Comparison of ENCODE assay signal across 17 mouse cellular contexts in genomic region chr1:124152101-124152500, GRCm38 (mm10).
"Had no signal": no experiment of that assay in that cellular context is flagged by ENCODE, and none has a peak within 500 bp of the region (broad histone marks: within the 10 kb centered on the region; RNA-seq: fewer than 3 reads in every experiment).

No protein-coding gene starts in this region.

- H3K36me3 ChIP-seq: midbrain, embryonic 12.5 days; neural tube, embryonic 13.5 days; neural tube, embryonic 15.5 days; stomach, embryonic 15.5 days had no signal

- ATAC-seq: midbrain, embryonic 16.5 days had no signal

- DNase-seq: lung, adult 18-20 months; lung, embryonic 14.5 days; lung, postnatal 10 days; lung, postnatal 4 days; midbrain, embryonic 14.5 days; retina, postnatal 1 day; right cerebral cortex, adult 18-20 months; thymus, adult 2 months; thymus, postnatal 25 days; thymus, postnatal 4 days had no signal

- H3K4me2 ChIP-seq: lung, embryonic 14.5 days; midbrain, embryonic 12.5 days; neural tube, embryonic 13.5 days; neural tube, embryonic 15.5 days; stomach, embryonic 15.5 days had no signal

- H3K9ac ChIP-seq: lung, embryonic 14.5 days; midbrain, embryonic 12.5 days; neural tube, embryonic 13.5 days; neural tube, embryonic 15.5 days; stomach, embryonic 15.5 days had no signal

- H3K27me3 ChIP-seq: midbrain, embryonic 12.5 days; neural tube, embryonic 13.5 days; neural tube, embryonic 15.5 days; stomach, embryonic 15.5 days had no signal

- H3K4me3 ChIP-seq: midbrain, embryonic 12.5 days; myocyte; neural tube, embryonic 13.5 days; neural tube, embryonic 15.5 days; stomach, embryonic 15.5 days had no signal

- H3K27ac ChIP-seq: midbrain, embryonic 12.5 days; neural tube, embryonic 13.5 days; neural tube, embryonic 15.5 days; stomach, embryonic 15.5 days; stomach, postnatal 0 days had no signal

- H3K4me1 ChIP-seq: midbrain, embryonic 12.5 days; neural tube, embryonic 13.5 days; neural tube, embryonic 15.5 days; stomach, embryonic 15.5 days had no signal

- H3K9me3 ChIP-seq: midbrain, embryonic 12.5 days; neural tube, embryonic 13.5 days; neural tube, embryonic 15.5 days; stomach, embryonic 15.5 days had no signal
